Mouse (Mus musculus) heart, adult 9 months (tissue): Measurements from ENCODE around the gene Nptx2.

Experiments used
- DNase-seq, 2 experiments: peaks; one replicate each; pipeline ENCODE4 v3.0.0; 2022; ENCODE audit warnings: low spot score in 2 of 2

The Nptx2 gene

DNA sequence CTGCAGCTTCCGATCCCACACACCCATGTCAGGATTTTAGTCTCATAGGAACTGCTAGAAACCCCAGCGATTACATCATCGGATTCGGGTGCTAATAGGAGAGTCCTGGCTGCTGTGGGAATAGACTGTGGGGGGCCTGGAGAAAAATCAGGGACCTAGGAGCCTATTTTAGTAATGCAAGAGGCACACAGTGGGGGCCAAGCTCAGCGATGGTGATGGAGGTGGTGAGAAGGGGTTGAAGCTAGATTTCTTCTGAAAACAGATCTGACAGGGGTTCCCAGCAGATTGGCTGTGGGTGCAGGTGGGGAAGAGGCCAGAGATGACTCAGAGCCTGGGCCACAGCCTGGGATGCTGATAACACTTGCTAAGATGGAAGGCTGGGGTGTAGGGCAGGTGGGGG is 39.4 kb downstream of the Nptx2 start:
- no peak for DNase-seq

DNA sequence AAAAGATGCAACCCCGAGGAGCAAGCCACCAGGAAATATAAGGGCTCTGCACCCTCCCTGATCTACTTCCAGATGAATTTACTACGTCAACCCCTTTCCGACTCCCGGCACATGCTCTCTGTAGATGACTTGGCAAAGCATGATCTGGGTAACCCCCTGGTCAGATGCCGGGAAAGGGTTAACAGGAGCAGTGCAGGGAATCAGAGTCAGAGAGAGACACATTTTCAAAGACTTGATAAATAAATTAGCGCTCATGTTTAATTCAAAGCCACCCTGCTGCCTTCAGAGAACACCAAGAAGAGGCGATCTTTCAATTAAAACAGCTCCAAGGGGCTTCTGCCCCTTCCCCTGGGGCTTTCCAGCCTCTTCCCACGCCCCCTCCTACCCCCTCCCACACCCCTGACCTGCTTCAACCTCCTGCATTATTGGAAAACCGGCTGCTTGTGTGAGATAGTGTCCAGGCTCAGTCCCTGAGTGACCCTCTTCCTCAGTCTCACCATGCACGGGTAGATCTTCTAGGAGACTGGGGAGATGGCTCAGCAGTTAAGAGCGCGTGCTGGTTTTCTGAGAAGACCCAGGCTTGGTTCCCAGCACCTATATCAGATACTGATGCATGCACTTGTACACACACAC is 45.7 kb downstream of the Nptx2 start:
- no peak for DNase-seq

DNA sequence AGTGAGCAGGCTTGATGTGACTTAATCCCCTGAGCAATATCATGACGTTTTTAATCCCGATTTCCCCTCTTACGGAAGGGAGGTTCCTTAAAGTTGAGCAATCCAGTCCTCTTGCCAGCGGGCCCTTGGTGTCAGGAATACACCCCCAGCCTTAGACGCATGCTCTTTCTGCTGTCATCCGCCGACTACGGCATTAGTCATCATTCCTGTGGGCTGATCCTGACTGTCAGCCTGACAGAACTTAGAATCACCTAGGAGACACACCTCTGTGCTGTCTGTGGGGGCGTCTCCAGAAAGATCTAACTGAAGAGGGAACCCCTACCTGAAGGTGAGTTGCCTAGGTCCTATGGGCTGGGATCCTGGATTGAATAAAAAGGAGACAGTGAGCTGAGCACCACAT is 49.1 kb downstream of the Nptx2 start:
- no peak for DNase-seq
